Mouse (Mus musculus) layer of hippocampus, postnatal 10 days (tissue): ENCODE data around the gene Foxd1. TPM values are rescaled to one million over a fixed set of nuclear protein-coding genes. Genes with fewer than 3 reads are reported as not detected.

Experiments
- DNase-seq, 2 experiments: peaks; one replicate each; pipeline ENCODE4 v3.0.0; 2021; ENCODE audit warnings: low spot score in 2 of 2
- total RNA-seq, 2 experiments: library from RNA; stranded (reverse); gene quantifications; 2 replicates each; pipeline ENCODE4 v1.2.3; 2021

The Foxd1 gene
- total RNA-seq, 2 experiments from 2014 or later: 1.5 to 1.6 TPM

- peak in 1 of 2 experiments; percentile 39 for DNase-seq
These were observed 973 bp downstream of the Foxd1 start for GRCm38 (mm10) chr13:98354871-98355558.

- DNase-seq: no peak
These were observed 1.6 kb downstream of the Foxd1 start for GRCm38 (mm10) chr13:98355559-98356111.

- no peak for DNase-seq
These were observed 2.3 kb downstream of the Foxd1 start for GRCm38 (mm10) chr13:98356176-98356972.

GRCm38 (mm10) chr13:98356973-98357425 is 3.0 kb downstream of the Foxd1 start:
- no peak for DNase-seq

- no peak for DNase-seq
These were observed 3.7 kb downstream of the Foxd1 start for GRCm38 (mm10) chr13:98357433-98358423.

GRCm38 (mm10) chr13:98358424-98359181 is 4.6 kb downstream of the Foxd1 start:
- DNase-seq: no peak

- DNase-seq: no peak
These were observed 5.3 kb downstream of the Foxd1 start for GRCm38 (mm10) chr13:98359337-98359736.

- no peak for DNase-seq
These were observed 6.3 kb downstream of the Foxd1 start for GRCm38 (mm10) chr13:98360391-98360790.

- no peak for DNase-seq
These were observed 7.1 kb downstream of the Foxd1 start for GRCm38 (mm10) chr13:98361161-98361560.

- no peak for DNase-seq
These were observed 9.0 kb downstream of the Foxd1 start for GRCm38 (mm10) chr13:98363046-98363445.

- DNase-seq: no peak
These were observed 11.0 kb downstream of the Foxd1 start for GRCm38 (mm10) chr13:98365081-98365480.

- no peak for DNase-seq
These were observed 11.9 kb downstream of the Foxd1 start for GRCm38 (mm10) chr13:98365766-98366421.

GRCm38 (mm10) chr13:98366469-98367275 is 12.6 kb downstream of the Foxd1 start:
- DNase-seq: no peak

- DNase-seq: no peak
These were observed 13.6 kb downstream of the Foxd1 start for GRCm38 (mm10) chr13:98367601-98368000.

GRCm38 (mm10) chr13:98369046-98369445 is 15.0 kb downstream of the Foxd1 start:
- DNase-seq: no peak

GRCm38 (mm10) chr13:98374560-98374959 is 20.5 kb downstream of the Foxd1 start:
- DNase-seq: no peak

GRCm38 (mm10) chr13:98374979-98375378 is 20.9 kb downstream of the Foxd1 start:
- DNase-seq: no peak

GRCm38 (mm10) chr13:98377746-98378145 is 23.7 kb downstream of the Foxd1 start:
- no peak for DNase-seq

GRCm38 (mm10) chr13:98382751-98383150 is 28.7 kb downstream of the Foxd1 start:
- DNase-seq: no peak
